Mouse (Mus musculus): ENCODE measurements at regions not wholly inside any gene's neighbourhood (a gene's known extent, or its start where the extent isn't known, plus 50 kb on each side); places are given as distances from the start of the nearest gene placed in this dataset.
A peak's percentile ranks its signal among the peaks of the same experiment; 100 is the strongest.

- DNase-seq (ENCODE audit: low spot score), result no peak
Observed at GRCm38 (mm10) chr6:82860485-82860884, 79.1 kb downstream of the Sema4f start.

GRCm38 (mm10) chr6:82856218-82856617, 82.0 kb upstream of the Hk2 start:
- no peak for DNase-seq (ENCODE audit: low spot score)

- DNase-seq (ENCODE audit: low spot score), result no peak
Observed at GRCm38 (mm10) chr6:82855401-82855800, 81.1 kb upstream of the Hk2 start.

GRCm38 (mm10) chr6:82854780-82855179, 80.5 kb upstream of the Hk2 start:
- no peak for DNase-seq (ENCODE audit: low spot score)

- no peak for DNase-seq (ENCODE audit: low spot score)
Observed at GRCm38 (mm10) chr6:82854338-82854737, 80.1 kb upstream of the Hk2 start.

GRCm38 (mm10) chr6:82853076-82853475, 78.8 kb upstream of the Hk2 start:
- DNase-seq (ENCODE audit: low spot score), result peak; percentile 68

GRCm38 (mm10) chr6:82850556-82850955, 76.3 kb upstream of the Hk2 start:
- no peak for DNase-seq (ENCODE audit: low spot score)

- DNase-seq (ENCODE audit: low spot score), result peak; percentile 35
Observed at GRCm38 (mm10) chr6:82847598-82847997, 73.3 kb upstream of the Hk2 start.

- DNase-seq (ENCODE audit: low spot score), result no peak
Observed at GRCm38 (mm10) chr6:82846587-82847150, 72.4 kb upstream of the Hk2 start.

GRCm38 (mm10) chr6:82844432-82844831, 70.2 kb upstream of the Hk2 start:
- DNase-seq (ENCODE audit: low spot score), result no peak

- DNase-seq (ENCODE audit: low spot score), result no peak
Observed at GRCm38 (mm10) chr6:82843881-82844280, 69.6 kb upstream of the Hk2 start.

- no peak for DNase-seq (ENCODE audit: low spot score)
Observed at GRCm38 (mm10) chr6:82837246-82837645, 63.0 kb upstream of the Hk2 start.

GRCm38 (mm10) chr6:82835222-82836064, 61.2 kb upstream of the Hk2 start:
- no peak for DNase-seq (ENCODE audit: low spot score)

GRCm38 (mm10) chr6:82833867-82834266, 59.6 kb upstream of the Hk2 start:
- DNase-seq (ENCODE audit: low spot score), result no peak

- no peak for DNase-seq (ENCODE audit: low spot score)
Observed at GRCm38 (mm10) chr6:82831211-82831610, 57.0 kb upstream of the Hk2 start.

GRCm38 (mm10) chr6:82824684-82825083, 50.4 kb upstream of the Hk2 start:
- no peak for DNase-seq (ENCODE audit: low spot score)

GRCm38 (mm10) chr6:82824240-82824639, 50.0 kb upstream of the Hk2 start:
- no peak for DNase-seq (ENCODE audit: low spot score)
